Mouse (Mus musculus) lung, postnatal 0 days (tissue): ENCODE results near the gene Gm28035.
A peak's percentile ranks its signal among the peaks of the same experiment; 100 is the strongest.

ENCODE experiments used
- CTCF ChIP-seq: IDR thresholded peaks from 2 replicates; pipeline ENCODE4 v1.5.1; 2016; ENCODE audit warnings: antibody characterized with exemption, mild to moderate bottlenecking
- EP300 ChIP-seq: IDR thresholded peaks from 2 replicates; pipeline ENCODE4 v1.6.1; 2016; ENCODE audit warnings: antibody characterized with exemption, mild to moderate bottlenecking, control low read depth

- peak; percentile 31 for TF ChIP-seq CTCF
- no peak for TF ChIP-seq EP300
Measured at GRCm38 (mm10) chr2:30316136-30316535, 75.8 kb downstream of the Gm28035 start.
